Comparison of ENCODE assay signal across 8 mouse cellular contexts in genomic region chr1:183220796-183221718, GRCm38 (mm10). TPM values are rescaled to one million over a fixed set of nuclear protein-coding genes. Genes with fewer than 3 reads are reported as not detected.
DNase-seq lines count a peak whose midpoint lies in the region; ATAC-seq lines count a peak whose summit lies in the region.

Gene Disp1, minus strand, starts transcription at chr1:183221522.

- WGBS in heart, embryonic 14.5 days = 3% methylated on average over 55 of the region's 56 CpGs
- WGBS in liver, embryonic 15.5 days (ENCODE audit: insufficient replicate concordance) = 3% methylated on average over 56 of the region's 56 CpGs
- WGBS in neural tube, embryonic 11.5 days = 4% methylated on average over 56 of the region's 56 CpGs
- 1% methylated on average over 55 of the region's 56 CpGs for WGBS in stomach, embryonic 16.5 days

- H3K4me3 ChIP-seq in brown adipose tissue, adult 24 weeks (ENCODE audit: insufficient read depth, low read depth, low read length) = peak within 1 kb of the TSS; percentile 96
- peak within 1 kb of the TSS; percentile 84 to 95 for H3K4me3 ChIP-seq in heart, embryonic 14.5 days (ENCODE audit: control insufficient read depth in 1 of 2, insufficient read depth in 1 of 2, low read depth in 1 of 2, low read length in 2 of 2)
- peak within 1 kb of the TSS; percentile 84 for H3K4me3 ChIP-seq in liver, embryonic 15.5 days (replicated peaks)
- H3K4me3 ChIP-seq in neural tube, embryonic 11.5 days (ENCODE audit: low read depth, low read length) = peak within 1 kb of the TSS; percentile 83
- H3K4me3 ChIP-seq in stomach, embryonic 16.5 days (replicated peaks; ENCODE audit: low read length) = peak within 1 kb of the TSS; percentile 82

- peaks cover 4% of the 10 kb centered on the region; the same call in 1 of the 2 replicates for H3K4me1 ChIP-seq in brown adipose tissue, adult 24 weeks (ENCODE audit: control insufficient read depth, insufficient read depth, insufficient read length, low read length)
- peaks cover 0 to 9% of the 10 kb centered on the region in 2 experiments; a peak in 2 of 4 replicates for H3K4me1 ChIP-seq in heart, embryonic 14.5 days (ENCODE audit: control insufficient read depth in 2 of 2, insufficient read depth in 2 of 2, low read length in 2 of 2)
- H3K4me1 ChIP-seq in liver, embryonic 15.5 days (replicated peaks) = peaks cover 15% of the 10 kb centered on the region
- H3K4me1 ChIP-seq in neural tube, embryonic 11.5 days (ENCODE audit: control insufficient read depth, insufficient read depth, low read length) = peaks cover 7% of the 10 kb centered on the region; the same call in 1 of the 2 replicates
- peaks cover 8% of the 10 kb centered on the region; the same call in 1 of the 2 replicates for H3K4me1 ChIP-seq in stomach, embryonic 16.5 days (ENCODE audit: control insufficient read depth, insufficient read depth, low read length)

- peak; percentile 35 for DNase-seq in fibroblast of lung, adult 2 months (ENCODE audit: low read depth)
- DNase-seq in kidney, postnatal 10 days = peak; percentile 88
- DNase-seq in neural tube, embryonic 11.5 days (ENCODE audit: low spot score) = peak; percentile 87

- H3K27me3 ChIP-seq in heart, embryonic 14.5 days (ENCODE audit: control insufficient read depth, insufficient read depth, low read length) = no peaks in the 10 kb centered on the region
- no peaks in the 10 kb centered on the region for H3K27me3 ChIP-seq in liver, embryonic 15.5 days
- H3K27me3 ChIP-seq in neural tube, embryonic 11.5 days (ENCODE audit: control insufficient read depth, insufficient read depth, low read length) = no peaks in the 10 kb centered on the region
- no peaks in the 10 kb centered on the region for H3K27me3 ChIP-seq in stomach, embryonic 16.5 days (ENCODE audit: control insufficient read depth, insufficient read depth, low read length)

- no peaks in the 10 kb centered on the region for H3K9me3 ChIP-seq in heart, embryonic 14.5 days (ENCODE audit: control insufficient read depth, low read length)
- H3K9me3 ChIP-seq in liver, embryonic 15.5 days (replicated peaks) = no peaks in the 10 kb centered on the region
- H3K9me3 ChIP-seq in neural tube, embryonic 11.5 days (ENCODE audit: control insufficient read depth, low read length) = no peaks in the 10 kb centered on the region
- H3K9me3 ChIP-seq in stomach, embryonic 16.5 days (replicated peaks; ENCODE audit: control insufficient read depth, low read length) = no peaks in the 10 kb centered on the region

- peak; percentile 99 for ATAC-seq in CD4-positive, CD25-positive, alpha-beta regulatory T cell, adult 4 months
- peak; percentile 72; the same call in 1 of the 2 replicates for ATAC-seq in heart, embryonic 14.5 days (ENCODE audit: insufficient number of reproducible peaks, insufficient read depth, low FRiP score, low read depth)
- ATAC-seq in liver, embryonic 15.5 days (ENCODE audit: insufficient read depth) = peak; percentile 80
- ATAC-seq in neural tube, embryonic 11.5 days (ENCODE audit: insufficient read depth, low FRiP score, low TSS enrichment) = peak; percentile 97
- ATAC-seq in stomach, embryonic 16.5 days (ENCODE audit: insufficient read depth, low FRiP score) = peak; percentile 87

- H3K9ac ChIP-seq in heart, embryonic 14.5 days (ENCODE audit: low read length) = peak within 1 kb of the TSS; percentile 94
- peak within 1 kb of the TSS; percentile 87 for H3K9ac ChIP-seq in liver, embryonic 15.5 days
- peak within 1 kb of the TSS; percentile 96 for H3K9ac ChIP-seq in neural tube, embryonic 11.5 days (ENCODE audit: low read length)
- peak within 1 kb of the TSS; percentile 97 for H3K9ac ChIP-seq in stomach, embryonic 16.5 days (ENCODE audit: low read length)

- H3K27ac ChIP-seq in brown adipose tissue, adult 24 weeks (replicated peaks; ENCODE audit: low read depth, low read length) = no peak within 1 kb of the TSS
- peak within 1 kb of the TSS; percentile 13 to 53; a peak in 3 of 4 replicates for H3K27ac ChIP-seq in heart, embryonic 14.5 days (replicated peaks in 1 of 2; ENCODE audit: control insufficient read depth in 1 of 2, insufficient read depth in 1 of 2, low read depth in 2 of 2, low read length in 2 of 2)
- peak within 1 kb of the TSS; percentile 38; the same call in 1 of the 2 replicates for H3K27ac ChIP-seq in liver, embryonic 15.5 days (replicated peaks)
- peak within 1 kb of the TSS; percentile 64; the same call in 1 of the 2 replicates for H3K27ac ChIP-seq in neural tube, embryonic 11.5 days (ENCODE audit: low read depth, low read length)
- H3K27ac ChIP-seq in stomach, embryonic 16.5 days (ENCODE audit: low read length) = peak within 1 kb of the TSS; percentile 66

- H3K4me2 ChIP-seq in heart, embryonic 14.5 days (ENCODE audit: low read length) = peak within 1 kb of the TSS; percentile 79
- peak within 1 kb of the TSS; percentile 86 for H3K4me2 ChIP-seq in liver, embryonic 15.5 days
- peak within 1 kb of the TSS; percentile 83 for H3K4me2 ChIP-seq in neural tube, embryonic 11.5 days (ENCODE audit: low read depth)
- H3K4me2 ChIP-seq in stomach, embryonic 16.5 days (ENCODE audit: low read depth, low read length) = peak within 1 kb of the TSS; percentile 60

- H3K36me3 ChIP-seq in heart, embryonic 14.5 days (ENCODE audit: control insufficient read depth, insufficient read depth, low read length) = no peaks in the 10 kb centered on the region
- no peaks in the 10 kb centered on the region for H3K36me3 ChIP-seq in liver, embryonic 15.5 days (replicated peaks)
- no peaks in the 10 kb centered on the region for H3K36me3 ChIP-seq in neural tube, embryonic 11.5 days (ENCODE audit: control insufficient read depth, insufficient read depth, low read length)
- H3K36me3 ChIP-seq in stomach, embryonic 16.5 days (ENCODE audit: control insufficient read depth, insufficient read depth, low read length) = no peaks in the 10 kb centered on the region

RNA-seq across cellular contexts. Expression of gene Disp1, which starts in this region (rescaled TPM):
- 10 to 100 TPM; 10.5 to 12.7 TPM for polyA plus RNA-seq in CD4-positive, CD25-positive, alpha-beta regulatory T cell, adult 4 months (2017; shearing (Covaris generic))
- 8.7 and 8.8 TPM in 2 replicates for polyA plus RNA-seq in brown adipose tissue, adult 24 weeks (2012; ENCODE audit: insufficient read depth, insufficient read length, missing spikeins)
- polyA plus RNA-seq in heart, embryonic 14.5 days (2014; fragmentation: Nextera tagmentation; extraction: Ambion mirVana) = 8.5 and 10.8 TPM in 2 replicates
- polyA plus RNA-seq in liver, embryonic 15.5 days (2015; fragmentation: Nextera tagmentation; extraction: Ambion mirVana) = 2.9 and 3.6 TPM in 2 replicates
- polyA plus RNA-seq in neural tube, embryonic 11.5 days (2014; fragmentation: Nextera tagmentation; extraction: Ambion mirVana) = 11.7 and 12.6 TPM in 2 replicates
- polyA plus RNA-seq in stomach, embryonic 16.5 days (2015; fragmentation: Nextera tagmentation; extraction: Ambion mirVana) = 10.4 and 11.5 TPM in 2 replicates

Comparison
In these comparisons a context has a peak if more than half of its experiments do, and no peak if none do; other contexts are left out.
1. DNase-seq: peak in every context shown above with its lines; median percentile 88 in kidney, postnatal 10 days; 87 in neural tube, embryonic 11.5 days; 35 in fibroblast of lung, adult 2 months.